Mouse (Mus musculus): ENCODE data around the gene Lrrc31. TPM values are rescaled to one million over a fixed set of nuclear protein-coding genes. Genes with fewer than 3 reads are reported as not detected.
"Not testable (repeated sequence)": the region's sequence is repeated elsewhere in the genome, so short reads cannot be mapped to it uniquely, and the experiment has no call there.

Gene Lrrc31
- not detected in 2 replicates for total RNA-seq (2014; rRNA removed)
- not detected in 2 replicates for polyA plus RNA-seq (2012; rRNA removed)

DNA sequence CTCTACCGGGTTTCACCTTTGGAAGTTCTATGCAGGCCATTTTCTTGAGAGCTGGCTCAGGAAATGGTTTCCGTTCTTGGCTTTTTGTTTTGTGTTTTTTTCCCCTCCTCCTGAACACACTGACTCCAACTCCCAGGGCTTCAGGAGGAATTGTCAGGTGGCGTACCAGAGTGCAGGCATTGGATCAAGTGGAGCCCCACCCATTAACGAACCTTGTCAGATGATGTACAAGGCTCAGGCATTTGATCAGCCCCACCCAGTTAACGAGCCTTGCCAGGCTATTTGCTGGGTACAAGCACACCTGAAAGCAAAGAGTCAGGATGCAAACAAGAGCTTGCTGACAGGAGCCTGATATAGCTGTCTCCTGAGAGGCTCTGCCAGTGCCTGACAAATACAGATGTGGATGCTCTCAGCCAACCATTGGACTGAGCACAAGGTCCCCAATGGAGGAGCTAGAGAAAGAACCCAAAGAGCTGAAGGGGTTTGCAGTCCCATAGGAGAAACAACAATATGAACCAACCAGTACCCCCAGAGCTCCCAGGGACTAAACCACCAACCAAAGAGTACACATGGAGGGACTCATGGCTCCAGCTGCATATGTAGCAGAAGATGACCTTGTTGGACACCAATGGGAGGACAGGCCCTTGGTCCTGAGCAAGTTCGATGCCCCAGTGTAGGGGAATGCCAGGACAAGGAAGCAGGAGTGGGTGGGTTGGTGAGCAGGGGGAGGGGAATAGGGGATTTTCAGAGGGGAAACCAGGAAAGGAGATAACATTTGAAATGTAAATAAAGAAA is at the start of gene Lrrc31:
Lrrc31 (minus strand) TSS at position 133 of the 795 bp plus-strand sequence.
- H3K4me3 ChIP-seq (ENCODE audit: insufficient read depth, low read depth, low read length); H3K9ac ChIP-seq (ENCODE audit: low read depth, low read length); H3K36me3 ChIP-seq (ENCODE audit: control insufficient read depth, insufficient read depth, low read length); H3K79me2 ChIP-seq (ENCODE audit: control insufficient read depth, insufficient read depth, low read length); H3K27ac ChIP-seq (replicated peaks; ENCODE audit: insufficient read depth, low read depth, low read length); DNase-seq (ENCODE audit: extremely low read depth, low read depth, low spot score); H3K4me1 ChIP-seq (ENCODE audit: control insufficient read depth, insufficient read depth, low read length); H3K27me3 ChIP-seq (ENCODE audit: control insufficient read depth, insufficient read depth, low read length): not testable (repeated sequence)
- WGBS, result 82% methylated on average over 6 of the region's 6 CpGs

DNA sequence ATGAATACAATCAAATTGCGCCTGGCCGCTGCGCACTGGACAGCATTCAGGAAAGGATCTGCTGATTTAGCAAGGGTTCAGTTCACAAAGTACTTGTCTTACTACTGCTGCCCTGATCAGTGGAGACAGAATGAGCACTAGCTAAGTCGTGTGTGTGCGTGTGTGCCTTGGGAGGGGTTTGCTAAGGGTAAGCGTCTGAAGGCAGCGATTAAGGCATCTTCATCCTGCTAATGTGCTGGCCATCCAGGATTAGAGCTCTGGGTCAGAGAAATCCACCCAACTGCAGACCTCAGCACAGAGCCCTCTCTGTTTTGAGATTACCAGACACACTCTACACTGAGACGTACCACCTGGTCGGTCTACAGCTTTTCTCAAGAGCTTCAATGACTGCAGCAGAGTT is 48.7 kb upstream of the Lrrc31 start:
- H3K4me1 ChIP-seq (ENCODE audit: control insufficient read depth, insufficient read depth, low read length), result no peaks in the 10 kb centered on the region
- WGBS, result 91% methylated on average over 9 of the region's 9 CpGs
- no peak for TF ChIP-seq POLR2A (IDR thresholded peaks at IDR 0.05; ENCODE audit: extremely low read depth, insufficient read depth, low read length)
- TF ChIP-seq CTCF (IDR thresholded peaks at IDR 0.05; ENCODE audit: low read depth, low read length), result no peak

DNA sequence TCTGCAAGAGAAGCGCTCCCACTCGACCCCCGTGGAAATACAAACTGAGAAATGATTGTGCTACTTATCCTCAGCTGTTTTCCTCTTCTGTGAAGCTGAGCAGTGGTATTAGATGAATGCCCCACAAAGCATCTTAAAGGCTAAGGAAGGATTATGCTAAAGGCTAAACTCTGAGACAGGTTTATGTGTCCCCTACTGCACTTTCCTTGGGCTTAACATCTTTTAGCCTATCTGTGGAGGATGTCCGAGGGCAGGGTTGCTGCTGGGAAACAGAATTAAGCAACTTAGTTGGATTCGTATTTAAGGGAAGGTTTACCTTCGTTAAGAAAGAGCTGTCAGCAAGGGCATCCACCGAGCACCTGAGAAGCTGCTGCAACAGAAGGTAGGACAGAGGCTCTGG is 46.4 kb upstream of the Lrrc31 start, which contains the start of gene Samd7:
Samd7 (plus strand) TSS at position 288 of the 400 bp plus-strand sequence.
- TF ChIP-seq POLR2A (IDR thresholded peaks at IDR 0.05; ENCODE audit: extremely low read depth, insufficient read depth, low read length), result no peak
- TF ChIP-seq CTCF (IDR thresholded peaks at IDR 0.05; ENCODE audit: low read depth, low read length), result no peak
- H3K9ac ChIP-seq (ENCODE audit: low read depth, low read length), result no peak within 1 kb of the TSS
- H3K4me1 ChIP-seq (ENCODE audit: control insufficient read depth, insufficient read depth, low read length), result no peaks in the 10 kb centered on the region
- no peaks in the 10 kb centered on the region for H3K27me3 ChIP-seq (ENCODE audit: control insufficient read depth, insufficient read depth, low read length)
- DNase-seq (ENCODE audit: extremely low read depth, low read depth, low spot score), result no peak
- H3K36me3 ChIP-seq (ENCODE audit: control insufficient read depth, insufficient read depth, low read length), result no peaks in the 10 kb centered on the region
- no peak within 1 kb of the TSS for H3K4me3 ChIP-seq (ENCODE audit: insufficient read depth, low read depth, low read length)
- H3K79me2 ChIP-seq (ENCODE audit: control insufficient read depth, insufficient read depth, low read length), result no peaks in the 10 kb centered on the region
- no peak within 1 kb of the TSS for H3K27ac ChIP-seq (replicated peaks; ENCODE audit: insufficient read depth, low read depth, low read length)
- WGBS, result 82% methylated on average over 7 of the region's 7 CpGs

More for the DNA sequence above, 48.7 kb upstream of the Lrrc31 start:
- H3K4me3 ChIP-seq (ENCODE audit: insufficient read depth, low read depth, low read length), result no peak overlapping the region
- H3K27me3 ChIP-seq (ENCODE audit: control insufficient read depth, insufficient read depth, low read length), result no peaks in the 10 kb centered on the region
- H3K36me3 ChIP-seq (ENCODE audit: control insufficient read depth, insufficient read depth, low read length), result no peaks in the 10 kb centered on the region
- H3K9ac ChIP-seq (ENCODE audit: low read depth, low read length), result no peak overlapping the region
- no peaks in the 10 kb centered on the region for H3K79me2 ChIP-seq (ENCODE audit: control insufficient read depth, insufficient read depth, low read length)
- H3K27ac ChIP-seq (replicated peaks; ENCODE audit: insufficient read depth, low read depth, low read length), result no peak overlapping the region
- no peak for DNase-seq (ENCODE audit: extremely low read depth, low read depth, low spot score)

DNA sequence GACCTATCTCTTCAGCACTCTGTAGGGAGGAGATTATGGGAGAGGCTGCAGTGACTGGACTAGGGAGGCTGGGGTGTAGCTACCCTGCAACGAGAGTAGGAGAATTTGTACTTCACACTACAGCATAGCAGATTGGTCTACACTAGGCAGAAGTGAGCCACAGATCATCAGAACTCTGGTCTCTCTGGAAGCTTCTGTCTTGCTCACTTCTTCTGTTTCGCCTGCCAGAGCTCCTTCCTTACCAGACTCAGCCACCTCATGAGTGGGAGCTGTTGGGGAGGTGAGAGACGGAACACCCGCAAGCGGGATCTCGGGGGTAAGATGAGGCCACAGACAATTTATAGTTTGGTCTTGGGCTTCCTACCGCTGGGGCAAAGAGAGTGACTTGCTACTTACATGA is 43.2 kb upstream of the Lrrc31 start:
- no peak overlapping the region for H3K9ac ChIP-seq (ENCODE audit: low read depth, low read length)
- H3K4me1 ChIP-seq (ENCODE audit: control insufficient read depth, insufficient read depth, low read length), result no peaks in the 10 kb centered on the region
- no peak for DNase-seq (ENCODE audit: extremely low read depth, low read depth, low spot score)
- no peaks in the 10 kb centered on the region for H3K79me2 ChIP-seq (ENCODE audit: control insufficient read depth, insufficient read depth, low read length)
- no peaks in the 10 kb centered on the region for H3K27me3 ChIP-seq (ENCODE audit: control insufficient read depth, insufficient read depth, low read length)
- 94% methylated on average over 7 of the region's 7 CpGs for WGBS
- H3K36me3 ChIP-seq (ENCODE audit: control insufficient read depth, insufficient read depth, low read length), result no peaks in the 10 kb centered on the region
- no peak overlapping the region for H3K27ac ChIP-seq (replicated peaks; ENCODE audit: insufficient read depth, low read depth, low read length)
- no peak overlapping the region for H3K4me3 ChIP-seq (ENCODE audit: insufficient read depth, low read depth, low read length)
- no peak for TF ChIP-seq CTCF (IDR thresholded peaks at IDR 0.05; ENCODE audit: low read depth, low read length)
- TF ChIP-seq POLR2A (IDR thresholded peaks at IDR 0.05; ENCODE audit: extremely low read depth, insufficient read depth, low read length), result no peak

DNA sequence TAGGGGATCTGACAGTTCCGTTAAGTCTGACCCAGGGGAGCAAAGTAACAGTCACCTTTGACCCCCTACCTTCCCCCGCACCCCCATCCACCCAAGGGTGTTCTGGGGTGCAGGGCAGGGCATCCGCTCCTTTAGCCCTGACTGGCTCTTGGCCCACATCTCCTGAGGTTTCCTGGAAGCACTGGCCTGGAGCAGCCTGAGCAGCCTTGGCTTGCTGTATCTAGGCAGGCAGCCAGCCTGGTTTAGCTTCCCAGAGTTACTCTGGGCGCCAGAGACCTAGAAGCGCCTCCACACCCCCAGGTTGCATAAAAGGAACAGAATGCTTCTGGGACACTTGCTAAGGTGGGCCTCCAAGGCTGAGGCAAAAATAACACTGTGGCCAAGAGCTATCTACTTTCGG is 41.7 kb upstream of the Lrrc31 start:
- Histone ChIP-seq H3K4me1 (ENCODE audit: control insufficient read depth, insufficient read depth, low read length) (no peaks in the 10 kb centered on the region), H3K79me2 (ENCODE audit: control insufficient read depth, insufficient read depth, low read length) (no peaks in the 10 kb centered on the region), H3K36me3 (ENCODE audit: control insufficient read depth, insufficient read depth, low read length) (no peaks in the 10 kb centered on the region), H3K9ac (ENCODE audit: low read depth, low read length) (no peak overlapping the region), H3K27me3 (ENCODE audit: control insufficient read depth, insufficient read depth, low read length) (no peaks in the 10 kb centered on the region), H3K4me3 (ENCODE audit: insufficient read depth, low read depth, low read length) (no peak overlapping the region), H3K27ac (replicated peaks; ENCODE audit: insufficient read depth, low read depth, low read length) (no peak overlapping the region)
- no peak for TF ChIP-seq POLR2A (IDR thresholded peaks at IDR 0.05; ENCODE audit: extremely low read depth, insufficient read depth, low read length)
- no peak for TF ChIP-seq CTCF (IDR thresholded peaks at IDR 0.05; ENCODE audit: low read depth, low read length)
- WGBS, result 79% methylated on average over 6 of the region's 6 CpGs
- no peak for DNase-seq (ENCODE audit: extremely low read depth, low read depth, low spot score)

DNA sequence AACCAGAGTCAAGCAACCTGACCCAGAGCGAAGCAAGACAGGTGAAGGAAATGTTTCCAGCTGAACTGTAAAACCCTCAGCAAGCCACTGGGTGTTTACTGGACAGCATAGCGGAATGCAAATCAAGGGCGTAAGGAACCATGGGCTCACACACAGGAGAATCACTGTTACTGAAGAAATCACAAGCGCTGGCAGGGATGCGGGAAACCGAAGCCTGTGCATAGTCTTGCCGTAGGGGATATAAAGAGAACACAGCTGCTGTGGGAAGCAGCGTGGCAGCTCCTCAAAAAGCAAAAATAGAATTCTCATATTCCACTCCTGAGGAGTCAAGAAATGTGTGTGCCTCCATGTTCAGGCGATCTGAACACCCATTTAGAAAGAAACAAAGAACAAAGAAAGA is 37.2 kb upstream of the Lrrc31 start:
- Histone ChIP-seq H3K27ac (replicated peaks; ENCODE audit: insufficient read depth, low read depth, low read length) (no peak overlapping the region), H3K27me3 (ENCODE audit: control insufficient read depth, insufficient read depth, low read length) (no peaks in the 10 kb centered on the region), H3K4me1 (ENCODE audit: control insufficient read depth, insufficient read depth, low read length) (no peaks in the 10 kb centered on the region), H3K9ac (ENCODE audit: low read depth, low read length) (no peak overlapping the region), H3K79me2 (ENCODE audit: control insufficient read depth, insufficient read depth, low read length) (no peaks in the 10 kb centered on the region), H3K36me3 (ENCODE audit: control insufficient read depth, insufficient read depth, low read length) (no peaks in the 10 kb centered on the region), H3K4me3 (ENCODE audit: insufficient read depth, low read depth, low read length) (no peak overlapping the region)
- 90% methylated on average over 9 of the region's 9 CpGs for WGBS
- no peak for DNase-seq (ENCODE audit: extremely low read depth, low read depth, low spot score)
- TF ChIP-seq POLR2A (IDR thresholded peaks at IDR 0.05; ENCODE audit: extremely low read depth, insufficient read depth, low read length), result no peak
- no peak for TF ChIP-seq CTCF (IDR thresholded peaks at IDR 0.05; ENCODE audit: low read depth, low read length)

All from liver, adult 2 months (tissue).